In the genomic region with DNA sequence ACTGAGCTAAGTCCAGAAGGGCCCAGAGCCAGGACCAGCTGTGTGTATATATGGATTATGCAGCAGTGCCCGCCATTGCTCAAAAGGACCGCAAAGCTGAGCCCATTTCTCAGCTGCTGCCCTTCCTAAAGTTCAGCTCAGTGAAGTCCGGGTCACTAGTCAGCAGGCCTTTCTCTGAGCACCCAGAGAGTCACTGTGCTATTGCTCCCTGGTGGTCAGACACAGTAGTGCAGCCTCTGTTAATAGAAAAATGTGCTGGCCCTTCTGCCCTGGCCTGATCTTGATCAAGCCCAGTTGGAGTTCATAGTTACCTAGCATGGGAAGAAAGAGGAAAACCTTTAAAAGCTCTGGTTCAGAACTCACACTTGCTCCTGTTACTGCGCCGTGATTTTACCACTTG, we compare ENCODE assay signal across 9 mouse cellular contexts. TPM values are rescaled to one million over a fixed set of nuclear protein-coding genes. Genes with fewer than 3 reads are reported as not detected.
A peak's percentile ranks its signal among the peaks of the same experiment; 100 is the strongest.
DNase-seq lines count a peak whose midpoint lies in the region; ATAC-seq lines count a peak whose summit lies in the region.
"Had no signal": no experiment of that assay in that cellular context is flagged by ENCODE, and none has a peak within 500 bp of the region (broad histone marks: within the 10 kb centered on the region; RNA-seq: fewer than 3 reads in every experiment).

No protein-coding gene starts in this region.

- H3K27ac ChIP-seq in hindbrain, embryonic 11.5 days (ENCODE audit: low read depth, low read length), result no peak overlapping the region
- no peak overlapping the region for H3K27ac ChIP-seq in hindbrain, embryonic 14.5 days
- no peak overlapping the region for H3K27ac ChIP-seq in neural tube, embryonic 11.5 days (ENCODE audit: low read depth, low read length)
- H3K27ac ChIP-seq: limb, embryonic 15.5 days had no signal

- no peak for ATAC-seq in hindbrain, embryonic 11.5 days (ENCODE audit: low FRiP score)
- ATAC-seq in hindbrain, embryonic 14.5 days (ENCODE audit: low FRiP score), result no peak
- no peak for ATAC-seq in neural tube, embryonic 11.5 days (ENCODE audit: insufficient read depth, low FRiP score, low TSS enrichment)

- H3K27me3 ChIP-seq in hindbrain, embryonic 11.5 days (ENCODE audit: control insufficient read depth, insufficient read depth, low read length), result no peaks in the 10 kb centered on the region
- no peaks in the 10 kb centered on the region for H3K27me3 ChIP-seq in hindbrain, embryonic 14.5 days (ENCODE audit: control insufficient read depth, insufficient read depth, low read length)
- H3K27me3 ChIP-seq in neural tube, embryonic 11.5 days (ENCODE audit: control insufficient read depth, insufficient read depth, low read length), result no peaks in the 10 kb centered on the region

- H3K36me3 ChIP-seq in hindbrain, embryonic 11.5 days (ENCODE audit: control insufficient read depth, insufficient read depth, low read length), result no peaks in the 10 kb centered on the region
- no peaks in the 10 kb centered on the region for H3K36me3 ChIP-seq in hindbrain, embryonic 14.5 days (replicated peaks; ENCODE audit: control insufficient read depth, insufficient read depth)
- no peaks in the 10 kb centered on the region for H3K36me3 ChIP-seq in neural tube, embryonic 11.5 days (ENCODE audit: control insufficient read depth, insufficient read depth, low read length)
- H3K36me3 ChIP-seq: limb, embryonic 15.5 days had no signal

- no peak overlapping the region for H3K4me2 ChIP-seq in hindbrain, embryonic 11.5 days (replicated peaks; ENCODE audit: low read depth, low read length)
- H3K4me2 ChIP-seq in hindbrain, embryonic 14.5 days (replicated peaks), result no peak overlapping the region
- no peak overlapping the region for H3K4me2 ChIP-seq in neural tube, embryonic 11.5 days (ENCODE audit: low read depth)
- H3K4me2 ChIP-seq: limb, embryonic 15.5 days had no signal

- no peaks in the 10 kb centered on the region for H3K9me3 ChIP-seq in hindbrain, embryonic 11.5 days (ENCODE audit: control insufficient read depth, low read length)
- no peaks in the 10 kb centered on the region for H3K9me3 ChIP-seq in hindbrain, embryonic 14.5 days (ENCODE audit: control insufficient read depth, low read length)
- no peaks in the 10 kb centered on the region for H3K9me3 ChIP-seq in neural tube, embryonic 11.5 days (ENCODE audit: control insufficient read depth, low read length)
- H3K9me3 ChIP-seq: limb, embryonic 15.5 days had no signal

- peak; percentile 69 for DNase-seq in hindbrain, embryonic 11.5 days (ENCODE audit: low spot score)
- DNase-seq in hindbrain, embryonic 14.5 days (ENCODE audit: low spot score), result no peak
- DNase-seq in 3T3-L1 (ENCODE audit: low read depth, low spot score) (peak; percentile 67), ES-CJ7 (ENCODE audit: low read depth, low spot score) (peak; percentile 75)
- DNase-seq in cerebellum, adult 8-10 months, result peak; percentile 79
- peak; percentile 38 to 66 for DNase-seq in kidney, postnatal 25 days
- DNase-seq in neural tube, embryonic 11.5 days (ENCODE audit: low spot score), result peak; percentile 46
- no peak for DNase-seq in yolk sac, embryonic 10.5 days (ENCODE audit: low spot score)

- H3K9ac ChIP-seq in hindbrain, embryonic 11.5 days (ENCODE audit: low read depth, low read length), result no peak overlapping the region
- H3K9ac ChIP-seq in hindbrain, embryonic 14.5 days, result no peak overlapping the region
- no peak overlapping the region for H3K9ac ChIP-seq in neural tube, embryonic 11.5 days (ENCODE audit: low read length)
- H3K9ac ChIP-seq: limb, embryonic 15.5 days had no signal

- WGBS in hindbrain, embryonic 11.5 days, result 32% methylated on average over 5 of the region's 5 CpGs
- 29% methylated on average over 5 of the region's 5 CpGs for WGBS in hindbrain, embryonic 14.5 days
- WGBS in neural tube, embryonic 11.5 days, result 35% methylated on average over 5 of the region's 5 CpGs

- no peak overlapping the region for H3K4me3 ChIP-seq in hindbrain, embryonic 11.5 days (ENCODE audit: low read depth, low read length)
- no peak overlapping the region for H3K4me3 ChIP-seq in hindbrain, embryonic 14.5 days (replicated peaks; ENCODE audit: low read length)
- H3K4me3 ChIP-seq in neural tube, embryonic 11.5 days (ENCODE audit: low read depth, low read length), result no peak overlapping the region
- H3K4me3 ChIP-seq: limb, embryonic 15.5 days had no signal

- H3K4me1 ChIP-seq in hindbrain, embryonic 11.5 days (replicated peaks; ENCODE audit: control insufficient read depth, insufficient read depth, low read length), result no peaks in the 10 kb centered on the region
- H3K4me1 ChIP-seq in hindbrain, embryonic 14.5 days (replicated peaks; ENCODE audit: control insufficient read depth, insufficient read depth, low read length), result no peaks in the 10 kb centered on the region
- no peaks in the 10 kb centered on the region for H3K4me1 ChIP-seq in neural tube, embryonic 11.5 days (ENCODE audit: control insufficient read depth, insufficient read depth, low read length)
- H3K4me1 ChIP-seq: limb, embryonic 15.5 days had no signal

RNA-seq across cellular contexts. Expression of a gene that starts 55.7 kb away (rescaled TPM):
- polyA plus RNA-seq in hindbrain, embryonic 11.5 days (2014; fragmentation: Nextera tagmentation; extraction: Ambion mirVana), result 0.66 and 0.85 TPM in 2 replicates
- 2.2 and 2.9 TPM in 2 replicates for polyA plus RNA-seq in hindbrain, embryonic 14.5 days (2014; fragmentation: Nextera tagmentation; extraction: Ambion mirVana)
- 0.62 and 0.89 TPM in 2 replicates for polyA plus RNA-seq in neural tube, embryonic 11.5 days (2014; fragmentation: Nextera tagmentation; extraction: Ambion mirVana)

RNA-seq across cellular contexts. Expression of a gene that starts 55.8 kb away (rescaled TPM):
- polyA plus RNA-seq in hindbrain, embryonic 11.5 days (2014; fragmentation: Nextera tagmentation; extraction: Ambion mirVana), result 1.3 and 1.8 TPM in 2 replicates
- 1.7 and 1.8 TPM in 2 replicates for polyA plus RNA-seq in hindbrain, embryonic 14.5 days (2014; fragmentation: Nextera tagmentation; extraction: Ambion mirVana)
- polyA plus RNA-seq in neural tube, embryonic 11.5 days (2014; fragmentation: Nextera tagmentation; extraction: Ambion mirVana), result 1.1 and 1.6 TPM in 2 replicates

Comparison
In these comparisons a context has a peak if more than half of its experiments do, and no peak if none do; other contexts are left out.
1. DNase-seq: peak in hindbrain, embryonic 11.5 days (single experiment), 3T3-L1 (single experiment), ES-CJ7 (single experiment), cerebellum, adult 8-10 months (single experiment), kidney, postnatal 25 days (2 of 2) and neural tube, embryonic 11.5 days (single experiment); none in hindbrain, embryonic 14.5 days (single experiment) and yolk sac, embryonic 10.5 days (single experiment).